Mouse (Mus musculus): Measurements from ENCODE around the gene Amh. TPM values are rescaled to one million over a fixed set of nuclear protein-coding genes. Genes with fewer than 3 reads are reported as not detected.
"Not testable (repeated sequence)": the region's sequence is repeated elsewhere in the genome, so short reads cannot be mapped to it uniquely, and the experiment has no call there.

Amh gene
- polyA plus RNA-seq, 1 experiment = not detected

- TF ChIP-seq POLR2A (IDR thresholded peaks at IDR 0.05; ENCODE audit: insufficient read depth, low read depth, low read length) = no peak
- no peak for TF ChIP-seq CTCF (IDR thresholded peaks at IDR 0.05; ENCODE audit: insufficient read depth, low read depth, low read length)
- WGBS = 8% methylated on average over 17 of the region's 18 CpGs
- Histone ChIP-seq H3K4me1 (ENCODE audit: control insufficient read depth, insufficient read depth, low read length) (peaks cover 45% of the 10 kb centered on the region), H3K4me3 (ENCODE audit: insufficient read depth, low read depth, low read length) (peak overlapping the region; percentile 8), H3K27ac (ENCODE audit: insufficient read depth, low read depth, low read length) (no peak overlapping the region)
These were observed 4.1 kb downstream of the Amh start for GRCm38 (mm10) chr10:80808985-80809632.

DNA sequence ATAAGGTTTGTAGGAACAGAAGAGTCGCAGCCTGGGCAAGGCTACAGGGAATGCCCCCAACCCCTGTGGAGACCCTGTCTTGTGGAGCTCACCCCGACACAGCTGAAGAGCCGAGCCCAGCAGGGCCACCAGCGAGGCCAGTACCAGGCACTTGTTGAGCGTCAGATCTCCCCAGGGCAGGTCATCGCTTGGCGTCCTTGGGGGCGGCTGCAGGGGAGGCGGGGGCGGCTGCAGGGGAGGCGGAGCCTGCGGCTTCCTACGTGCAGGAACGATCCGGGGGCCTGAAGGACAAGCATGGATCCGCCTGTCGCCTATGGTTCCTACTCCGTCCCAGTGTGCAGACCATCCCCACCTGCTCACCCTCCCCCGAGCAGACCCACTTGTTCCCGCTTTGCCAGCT lies 5.0 kb downstream of the Amh start:
- H3K27ac ChIP-seq (ENCODE audit: insufficient read depth, low read depth, low read length) = no peak overlapping the region
- 10% methylated on average over 20 of the region's 20 CpGs for WGBS
- no peak for TF ChIP-seq POLR2A (IDR thresholded peaks at IDR 0.05; ENCODE audit: insufficient read depth, low read depth, low read length)
- no peak for TF ChIP-seq CTCF (IDR thresholded peaks at IDR 0.05; ENCODE audit: insufficient read depth, low read depth, low read length)

GRCm38 (mm10) chr10:80812391-80813041 lies 7.5 kb downstream of the Amh start:
- H3K27ac ChIP-seq (ENCODE audit: insufficient read depth, low read depth, low read length) = no peak overlapping the region
- peaks cover 27% of the 10 kb centered on the region for H3K4me1 ChIP-seq (ENCODE audit: control insufficient read depth, insufficient read depth, low read length)
- 71% methylated on average over 5 of the region's 5 CpGs for WGBS
- H3K4me3 ChIP-seq (ENCODE audit: insufficient read depth, low read depth, low read length) = no peak overlapping the region
- TF ChIP-seq CTCF (IDR thresholded peaks at IDR 0.05; ENCODE audit: insufficient read depth, low read depth, low read length) (no peak), POLR2A (IDR thresholded peaks at IDR 0.05; ENCODE audit: insufficient read depth, low read depth, low read length) (no peak)

More for the DNA sequence above, 5.0 kb downstream of the Amh start:
- H3K4me1 ChIP-seq (ENCODE audit: control insufficient read depth, insufficient read depth, low read length) = peaks cover 45% of the 10 kb centered on the region
- H3K4me3 ChIP-seq (ENCODE audit: insufficient read depth, low read depth, low read length) = no peak overlapping the region

DNA sequence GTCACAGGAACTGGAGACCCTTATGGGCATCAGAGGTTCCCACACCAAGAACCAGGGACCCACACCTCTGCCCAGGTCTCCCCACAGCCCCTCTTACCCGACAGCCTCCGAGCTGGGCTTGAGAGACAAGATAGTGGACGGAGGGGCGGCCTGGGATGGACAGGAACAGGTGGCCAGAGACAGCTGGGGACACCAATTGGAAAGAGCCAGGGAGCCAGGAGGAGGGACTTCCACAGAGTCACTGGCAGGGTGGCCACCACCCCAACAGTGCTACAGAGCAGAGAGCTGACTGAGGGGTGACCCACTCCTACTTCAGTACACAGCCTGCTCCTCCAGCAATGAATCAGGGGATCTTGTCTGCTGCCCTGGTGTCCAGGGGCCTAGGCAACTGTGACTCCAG lies 8.3 kb downstream of the Amh start, which contains the start of gene Jsrp1:
Gene Jsrp1 (minus strand): TSS at position 133 of the 400 bp plus-strand sequence.
- H3K27ac ChIP-seq (ENCODE audit: insufficient read depth, low read depth, low read length) = no peak within 1 kb of the TSS
- WGBS = 77% methylated on average over 4 of the region's 4 CpGs
- TF ChIP-seq CTCF (IDR thresholded peaks at IDR 0.05; ENCODE audit: insufficient read depth, low read depth, low read length) = no peak
- TF ChIP-seq POLR2A (IDR thresholded peaks at IDR 0.05; ENCODE audit: insufficient read depth, low read depth, low read length) = no peak
- H3K4me1 ChIP-seq (ENCODE audit: control insufficient read depth, insufficient read depth, low read length) = peaks cover 19% of the 10 kb centered on the region
- no peak within 1 kb of the TSS for H3K4me3 ChIP-seq (ENCODE audit: insufficient read depth, low read depth, low read length)

- 53% methylated on average over 7 of the region's 7 CpGs for WGBS
- Histone ChIP-seq H3K4me3 (ENCODE audit: insufficient read depth, low read depth, low read length) (no peak overlapping the region), H3K4me1 (ENCODE audit: control insufficient read depth, insufficient read depth, low read length) (peaks cover 9% of the 10 kb centered on the region), H3K27ac (ENCODE audit: insufficient read depth, low read depth, low read length) (no peak overlapping the region)
- no peak for TF ChIP-seq POLR2A (IDR thresholded peaks at IDR 0.05; ENCODE audit: insufficient read depth, low read depth, low read length)
- no peak for TF ChIP-seq CTCF (IDR thresholded peaks at IDR 0.05; ENCODE audit: insufficient read depth, low read depth, low read length)
These were observed 9.8 kb downstream of the Amh start for GRCm38 (mm10) chr10:80814800-80815199.

DNA sequence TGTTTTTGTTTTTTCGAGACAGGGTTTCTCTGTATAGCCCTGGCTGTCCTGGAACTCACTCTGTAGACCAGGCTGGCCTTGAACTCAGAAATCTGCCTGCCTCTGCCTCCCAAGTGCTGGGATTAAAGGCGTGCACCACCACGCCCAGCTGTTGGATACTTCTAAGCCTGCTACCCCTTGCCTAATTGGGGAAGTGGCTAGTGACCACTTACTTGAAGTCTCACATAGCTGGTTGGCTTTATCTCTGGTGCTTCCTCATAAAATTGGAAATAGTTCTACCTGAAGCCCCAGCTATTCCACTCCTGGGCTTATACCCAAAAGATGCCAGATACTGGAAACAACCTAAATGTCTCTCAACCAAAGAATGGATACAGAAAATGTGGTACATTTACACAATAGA lies 11.3 kb downstream of the Amh start:
- not testable (repeated sequence) for H3K4me3 ChIP-seq (ENCODE audit: insufficient read depth, low read depth, low read length); H3K27ac ChIP-seq (ENCODE audit: insufficient read depth, low read depth, low read length); H3K4me1 ChIP-seq (ENCODE audit: control insufficient read depth, insufficient read depth, low read length)
- WGBS = 73% methylated on average over 3 of the region's 3 CpGs

DNA sequence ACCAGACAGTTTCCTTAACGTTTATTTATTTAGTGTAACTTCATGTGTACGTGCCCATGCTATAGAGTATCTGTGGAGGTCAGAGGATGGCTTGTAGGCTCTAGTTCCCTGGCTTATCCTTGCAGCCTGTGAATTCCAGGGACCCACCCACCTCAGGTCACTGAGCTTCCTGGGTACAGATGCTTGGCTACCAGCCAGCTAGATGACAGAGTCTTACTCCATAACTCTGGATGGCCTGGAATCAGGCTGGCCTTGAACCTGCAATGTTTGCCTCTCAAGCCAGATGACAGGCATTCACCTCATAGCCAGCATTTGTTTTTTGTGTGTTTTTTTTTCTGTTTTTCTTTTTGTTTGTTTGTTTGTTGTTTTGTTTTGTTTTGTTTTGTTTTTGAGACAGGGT lies 12.1 kb downstream of the Amh start:
- no peaks in the 10 kb centered on the region for H3K4me1 ChIP-seq (ENCODE audit: control insufficient read depth, insufficient read depth, low read length)
- no peak overlapping the region for H3K27ac ChIP-seq (ENCODE audit: insufficient read depth, low read depth, low read length)
- 88% methylated on average over 2 of the region's 2 CpGs for WGBS
- TF ChIP-seq POLR2A (IDR thresholded peaks at IDR 0.05; ENCODE audit: insufficient read depth, low read depth, low read length) (no peak), CTCF (IDR thresholded peaks at IDR 0.05; ENCODE audit: insufficient read depth, low read depth, low read length) (no peak)
- H3K4me3 ChIP-seq (ENCODE audit: insufficient read depth, low read depth, low read length) = no peak overlapping the region

- H3K27ac ChIP-seq (ENCODE audit: insufficient read depth, low read depth, low read length); H3K4me1 ChIP-seq (ENCODE audit: control insufficient read depth, insufficient read depth, low read length); H3K4me3 ChIP-seq (ENCODE audit: insufficient read depth, low read depth, low read length): not testable (repeated sequence)
- whole genome bisulfite sequencing = 83% methylated on average over 7 of the region's 7 CpGs
These were observed 12.9 kb downstream of the Amh start for GRCm38 (mm10) chr10:80817955-80818354.

DNA sequence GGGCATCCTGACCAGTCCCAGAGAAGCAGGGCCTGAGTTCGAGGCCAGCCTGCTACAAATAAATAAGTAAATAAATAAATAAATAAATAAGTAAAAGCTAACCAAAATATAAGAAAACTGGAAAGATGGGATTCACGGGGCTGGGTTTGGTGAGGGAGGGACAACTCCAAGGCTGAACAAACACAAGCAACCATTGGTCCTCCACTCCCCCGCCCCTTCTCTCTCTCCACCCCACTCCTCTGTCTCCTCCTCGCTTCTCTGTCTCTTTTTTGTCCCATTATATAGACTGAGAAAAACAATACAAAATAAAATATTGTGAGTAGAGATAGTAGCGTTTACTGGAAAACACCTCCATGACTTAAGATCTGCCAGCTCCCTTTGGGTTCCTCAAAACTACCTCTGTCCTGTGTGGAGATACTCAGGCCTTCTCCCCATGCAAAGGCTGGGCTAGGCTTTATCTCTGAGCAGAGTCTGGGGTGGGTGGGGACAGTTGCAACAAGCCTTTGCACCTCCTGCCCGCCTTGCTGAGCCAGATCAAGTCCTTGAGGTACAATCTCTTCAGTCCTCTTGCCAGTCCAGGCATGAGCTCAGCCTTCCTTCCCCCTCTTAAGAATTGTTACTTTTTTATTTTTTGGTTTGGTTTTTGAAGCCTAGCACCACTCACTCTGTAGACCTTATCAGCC lies 13.7 kb downstream of the Amh start:
- 63% methylated on average over 6 of the region's 6 CpGs for WGBS
- Histone ChIP-seq H3K27ac (ENCODE audit: insufficient read depth, low read depth, low read length) (no peak overlapping the region), H3K4me1 (ENCODE audit: control insufficient read depth, insufficient read depth, low read length) (no peaks in the 10 kb centered on the region), H3K4me3 (ENCODE audit: insufficient read depth, low read depth, low read length) (no peak overlapping the region)
- TF ChIP-seq CTCF (IDR thresholded peaks at IDR 0.05; ENCODE audit: insufficient read depth, low read depth, low read length) (no peak), POLR2A (IDR thresholded peaks at IDR 0.05; ENCODE audit: insufficient read depth, low read depth, low read length) (no peak)

Data from olfactory bulb, adult 2 months (tissue).